Mouse (Mus musculus) neural tube, embryonic 10.5 days (tissue): Measurements from ENCODE around the gene Dgcr2.
A peak's percentile ranks its signal among the peaks of the same experiment; 100 is the strongest.

Experiments used
- DNase-seq: peaks from one replicate; pipeline ENCODE4 v3.0.0-alpha.2; 2017; ENCODE audit warnings: low spot score; ENCODE audit errors: extremely low spot score

Gene Dgcr2

GRCm38 (mm10) chr16:17898462-17898861 is at the start of gene Dgcr2, which contains the start of gene Tssk2:
Dgcr2 (minus strand) TSS chr16:17898562.
Tssk2 (plus strand) TSS chr16:17898637.
- DNase-seq = no peak

GRCm38 (mm10) chr16:17945081-17945831 is 46.9 kb upstream of the Dgcr2 start:
- DNase-seq = no peak

- DNase-seq = no peak
These were observed 45.1 kb upstream of the Dgcr2 start for GRCm38 (mm10) chr16:17943466-17943865.

- DNase-seq = no peak
These were observed 40.9 kb upstream of the Dgcr2 start for GRCm38 (mm10) chr16:17939255-17939751.

GRCm38 (mm10) chr16:17938821-17939220 is 40.5 kb upstream of the Dgcr2 start:
- DNase-seq = peak; percentile 51

GRCm38 (mm10) chr16:17938187-17938586 is 39.8 kb upstream of the Dgcr2 start:
- DNase-seq = no peak

- no peak for DNase-seq
These were observed 38.4 kb upstream of the Dgcr2 start for GRCm38 (mm10) chr16:17936776-17937175.

- no peak for DNase-seq
These were observed 36.1 kb upstream of the Dgcr2 start for GRCm38 (mm10) chr16:17934445-17934910.

- no peak for DNase-seq
These were observed 35.5 kb upstream of the Dgcr2 start for GRCm38 (mm10) chr16:17933594-17934444.

- no peak for DNase-seq
These were observed 33.6 kb upstream of the Dgcr2 start for GRCm38 (mm10) chr16:17931906-17932460.

- DNase-seq = no peak
These were observed 31.3 kb upstream of the Dgcr2 start for GRCm38 (mm10) chr16:17929631-17930030.

GRCm38 (mm10) chr16:17929211-17929610 is 30.8 kb upstream of the Dgcr2 start:
- no peak for DNase-seq

- DNase-seq = peak; percentile 76
These were observed 30.3 kb upstream of the Dgcr2 start for GRCm38 (mm10) chr16:17928627-17929104.

- DNase-seq = peak; percentile 89
These were observed 29.8 kb upstream of the Dgcr2 start, which contains the start of gene Slc25a1 for GRCm38 (mm10) chr16:17928087-17928580. Slc25a1 (minus strand) TSS chr16:17928219.

GRCm38 (mm10) chr16:17927351-17928082 is 29.2 kb upstream of the Dgcr2 start:
- peak; percentile 81 for DNase-seq

GRCm38 (mm10) chr16:17922163-17922538 is 23.8 kb upstream of the Dgcr2 start:
- DNase-seq = no peak

GRCm38 (mm10) chr16:17921325-17922162 is 23.2 kb upstream of the Dgcr2 start:
- peak; percentile 96 for DNase-seq

GRCm38 (mm10) chr16:17920586-17920985 is 22.2 kb upstream of the Dgcr2 start:
- peak; percentile 36 for DNase-seq
